Comparison of ENCODE assay signal across 29 mouse cellular contexts in genomic region chr8:63929301-63930097, GRCm38 (mm10). TPM values are rescaled to one million over a fixed set of nuclear protein-coding genes. Genes with fewer than 3 reads are reported as not detected.
DNase-seq lines count a peak whose midpoint lies in the region; ATAC-seq and TF ChIP-seq lines count a peak whose summit lies in the region.
"Had no signal": no experiment of that assay in that cellular context is flagged by ENCODE, and none has a peak within 500 bp of the region (broad histone marks: within the 10 kb centered on the region; RNA-seq: fewer than 3 reads in every experiment).

No protein-coding gene starts in this region.

- H3K9ac ChIP-seq in midbrain, embryonic 14.5 days (replicated peaks; ENCODE audit: low read length), result no peak overlapping the region
- H3K9ac ChIP-seq: embryonic facial prominence, embryonic 12.5 days; forebrain, embryonic 13.5 days; forebrain, embryonic 15.5 days; forebrain, postnatal 0 days had no signal

- WGBS in midbrain, embryonic 14.5 days, result 57% methylated on average over 3 of the region's 3 CpGs

- H3K4me2 ChIP-seq in midbrain, embryonic 14.5 days (ENCODE audit: low read length), result no peak overlapping the region
- H3K4me2 ChIP-seq: embryonic facial prominence, embryonic 12.5 days; forebrain, embryonic 13.5 days; forebrain, embryonic 15.5 days had no signal

- H3K4me1 ChIP-seq in E14TG2a.4 (replicated peaks; ENCODE audit: low read depth, low read length), result peaks cover 39% of the 10 kb centered on the region
- H3K4me1 ChIP-seq in midbrain, embryonic 14.5 days (ENCODE audit: control insufficient read depth, insufficient read depth, low read length), result no peaks in the 10 kb centered on the region
- H3K4me1 ChIP-seq: embryonic facial prominence, embryonic 10.5 days; embryonic facial prominence, embryonic 12.5 days; forebrain, embryonic 13.5 days; forebrain, embryonic 15.5 days had no signal

- no peaks in the 10 kb centered on the region for H3K9me3 ChIP-seq in E14TG2a.4 (ENCODE audit: low read length)
- H3K9me3 ChIP-seq in midbrain, embryonic 14.5 days (ENCODE audit: control insufficient read depth, low read length), result no peaks in the 10 kb centered on the region
- H3K9me3 ChIP-seq: embryonic facial prominence, embryonic 10.5 days; embryonic facial prominence, embryonic 12.5 days; forebrain, embryonic 13.5 days; forebrain, embryonic 15.5 days had no signal

- peak; percentile 34 for TF ChIP-seq CTCF in E14TG2a.4 (conservative IDR thresholded peaks at IDR 0.05; ENCODE audit: low read length)

- peaks cover 15% of the 10 kb centered on the region; the same call in 1 of the 2 replicates for H3K36me3 ChIP-seq in E14TG2a.4 (ENCODE audit: insufficient read depth, low read length)
- H3K36me3 ChIP-seq in midbrain, embryonic 14.5 days (ENCODE audit: control insufficient read depth, insufficient read depth, low read length), result no peaks in the 10 kb centered on the region
- H3K36me3 ChIP-seq: embryonic facial prominence, embryonic 10.5 days; embryonic facial prominence, embryonic 12.5 days; forebrain, embryonic 15.5 days; G1E had no signal

- no peak for ATAC-seq in midbrain, embryonic 14.5 days (ENCODE audit: low FRiP score, low TSS enrichment)
- ATAC-seq: activated CD4-positive, CD25-positive, alpha-beta regulatory T cell, adult 4 months; CD4-positive, CD25-positive, alpha-beta regulatory T cell, adult 4 months; forebrain, embryonic 13.5 days; forebrain, embryonic 15.5 days; forebrain, postnatal 0 days had no signal

- 0 out of 2 replicates have a peak overlapping the region, but pooled peaks have one; percentile 5 for H3K4me3 ChIP-seq in E14TG2a.4 (replicated peaks; ENCODE audit: low read length)
- no peak overlapping the region for H3K4me3 ChIP-seq in midbrain, embryonic 14.5 days (replicated peaks; ENCODE audit: low read depth, low read length)
- H3K4me3 ChIP-seq: embryonic facial prominence, embryonic 10.5 days; embryonic facial prominence, embryonic 12.5 days; forebrain, embryonic 13.5 days; forebrain, embryonic 15.5 days had no signal

- H3K27ac ChIP-seq in midbrain, embryonic 14.5 days (replicated peaks; ENCODE audit: low read depth, low read length), result no peak overlapping the region
- H3K27ac ChIP-seq: embryonic facial prominence, embryonic 10.5 days; embryonic facial prominence, embryonic 12.5 days; forebrain, embryonic 13.5 days; forebrain, embryonic 15.5 days had no signal

- peak; percentile 98 for DNase-seq in ES-CJ7 (ENCODE audit: low read depth, low spot score)
- peak; percentile 2 for DNase-seq in Muller cell, postnatal 12 days (ENCODE audit: inconsistent ontology term)
- DNase-seq in WW6 (ENCODE audit: low read depth, low spot score), result peak; percentile 70
- DNase-seq in kidney, postnatal 10 days, result no peak
- no peak for DNase-seq in spleen, postnatal 36 days (ENCODE audit: low spot score in 2 of 2)
- DNase-seq in thymus, postnatal 25 days, result no peak
- DNase-seq in midbrain, embryonic 14.5 days, result no peak
- DNase-seq: adrenal gland, adult 8-10 months; adrenal gland, postnatal 14 days; adrenal gland, postnatal 36 days; B cell, adult 2 months; cerebellum, adult 11-12 months; cerebellum, adult 2 months; cerebellum, adult 9-10 months; cerebellum, postnatal 10 days; cerebellum, postnatal 25 days; forebrain, postnatal 0 days had no signal

- no peaks in the 10 kb centered on the region for H3K27me3 ChIP-seq in E14TG2a.4 (ENCODE audit: insufficient read depth, low read length)
- H3K27me3 ChIP-seq in midbrain, embryonic 14.5 days (ENCODE audit: control insufficient read depth, insufficient read depth, low read length), result no peaks in the 10 kb centered on the region
- H3K27me3 ChIP-seq: CH12.LX; embryonic facial prominence, embryonic 12.5 days; forebrain, embryonic 13.5 days; forebrain, embryonic 15.5 days had no signal

RNA-seq across cellular contexts. Expression of gene Sgo2b, which starts 22.5 kb away (rescaled TPM):
- polyA plus RNA-seq in midbrain, embryonic 14.5 days (2014; fragmentation: Nextera tagmentation; extraction: Ambion mirVana), result not detected in 2 replicates
- polyA plus RNA-seq: activated CD4-positive, CD25-positive, alpha-beta regulatory T cell, adult 4 months; CD4-positive, CD25-positive, alpha-beta regulatory T cell, adult 4 months; cortical plate, adult 2 months; embryonic facial prominence, embryonic 14.5 days; forebrain, embryonic 11.5 days; forebrain, embryonic 13.5 days; forebrain, embryonic 15.5 days; G1E had no signal

Comparison
In these comparisons a context has a peak if more than half of its experiments do, and no peak if none do; other contexts are left out.
1. DNase-seq: peak in ES-CJ7 (single experiment), Muller cell, postnatal 12 days (single experiment) and WW6 (single experiment); none in kidney, postnatal 10 days (single experiment), spleen, postnatal 36 days (0 of 2), thymus, postnatal 25 days (single experiment) and midbrain, embryonic 14.5 days (single experiment).